Mouse (Mus musculus) stomach, embryonic 14.5 days (tissue): ENCODE data around the gene Mycl. TPM values are rescaled to one million over a fixed set of nuclear protein-coding genes. Genes with fewer than 3 reads are reported as not detected.

ENCODE experiments used
- ATAC-seq: fragments of 200-750 bp; cut with Nextera tagmentation; 2 replicates; pipeline ENCODE4 v1.8.0; 2017; ENCODE audit warnings: low read depth, moderate TSS enrichment; ENCODE audit not compliant: insufficient number of reproducible peaks, insufficient read depth, low FRiP score
- H3K27ac ChIP-seq: fragments of 300-500 bp; sonication (generic); 2 replicates; pipeline ENCODE4 v1.5.1; 2014; ENCODE audit warnings: mild to moderate bottlenecking, low read length, moderate library complexity, mixed read lengths
- H3K27me3 ChIP-seq: fragments of 300-500 bp; sonication (generic); 2 replicates; pipeline ENCODE4 v1.6.1; 2014; ENCODE audit warnings: low read length, control low read depth, mixed read lengths; ENCODE audit not compliant: control insufficient read depth, insufficient read depth
- H3K36me3 ChIP-seq: fragments of 300-500 bp; sonication (generic); 2 replicates; pipeline ENCODE4 v1.6.1; 2014; ENCODE audit warnings: mild to moderate bottlenecking, control low read depth, low read length, moderate library complexity, mixed read lengths; ENCODE audit not compliant: control insufficient read depth, insufficient read depth
- H3K4me1 ChIP-seq: fragments of 300-500 bp; sonication (generic); 2 replicates; pipeline ENCODE4 v1.6.1; 2014; ENCODE audit warnings: low read length, control low read depth, mixed read lengths; ENCODE audit not compliant: control insufficient read depth, insufficient read depth
- H3K4me2 ChIP-seq: fragments of 300-500 bp; sonication (generic); replicated peaks from 2 replicates; pipeline ENCODE4 v1.6.1; 2014; ENCODE audit warnings: low read depth, low read length, control low read depth
- H3K4me3 ChIP-seq: fragments of 300-500 bp; sonication (generic); 2 replicates; pipeline ENCODE4 v1.5.1; 2014; ENCODE audit warnings: low read depth, low read length, control low read depth
- H3K9ac ChIP-seq: fragments of 300-500 bp; sonication (generic); replicated peaks from 2 replicates; pipeline ENCODE4 v1.6.1; 2014; ENCODE audit warnings: low read depth, mild to moderate bottlenecking, control low read depth, low read length, moderate library complexity, mixed read lengths
- H3K9me3 ChIP-seq: fragments of 300-500 bp; sonication (generic); 2 replicates; pipeline ENCODE4 v1.6.1; 2016; ENCODE audit warnings: low read depth, low read length, control low read depth; ENCODE audit not compliant: control insufficient read depth
- WGBS: fragments of 180-500 bp; shearing (Covaris S2); extraction: QIAGEN DNeasy Blood & Tissue Kit; methylation state at CpG from one replicate; pipeline ENCODE4 v1.1.7; 2014; 5-methylcytosine and 5-hydroxymethylcytosine counted together
- polyA plus RNA-seq: library from polyadenylated mRNA; unstranded; fragments of >200 nt; fragmentation: Nextera tagmentation; extraction: Ambion mirVana; gene quantifications from 2 replicates; pipeline ENCODE4 v1.2.1, GENCODE M21; 2014

Gene Mycl
- polyA plus RNA-seq, 1 experiment from 2014 or later = 26.9 TPM

GRCm38 (mm10) chr4:122974976-122975520 lies 20.4 kb upstream of the Mycl start:
- H3K4me1 ChIP-seq = no peaks in the 10 kb centered on the region
- H3K36me3 ChIP-seq = no peaks in the 10 kb centered on the region
- no peak overlapping the region for H3K4me3 ChIP-seq
- H3K27me3 ChIP-seq = no peaks in the 10 kb centered on the region
- WGBS = 81% methylated on average over 5 of the region's 5 CpGs
- H3K4me2 ChIP-seq = no peak overlapping the region
- H3K9me3 ChIP-seq = no peaks in the 10 kb centered on the region
- H3K9ac ChIP-seq = no peak overlapping the region
- H3K27ac ChIP-seq = no peak overlapping the region
- ATAC-seq = no peak

- Histone ChIP-seq H3K9ac (no peak overlapping the region), H3K4me3 (no peak overlapping the region), H3K9me3 (no peaks in the 10 kb centered on the region), H3K36me3 (no peaks in the 10 kb centered on the region), H3K27ac (no peak overlapping the region), H3K4me2 (no peak overlapping the region), H3K27me3 (no peaks in the 10 kb centered on the region), H3K4me1 (0 out of 2 replicates have a peak, but pooled peaks cover 1% of the 10 kb centered on the region)
- WGBS = 76% methylated on average over 4 of the region's 4 CpGs
- ATAC-seq = no peak
These were observed 18.6 kb upstream of the Mycl start for GRCm38 (mm10) chr4:122976885-122977284.

GRCm38 (mm10) chr4:122978850-122979249 lies 16.6 kb upstream of the Mycl start:
- no peaks in the 10 kb centered on the region for H3K36me3 ChIP-seq
- H3K27me3 ChIP-seq = peaks cover 5% of the 10 kb centered on the region; the same call in 1 of the 2 replicates
- no peak overlapping the region for H3K4me2 ChIP-seq
- no peak overlapping the region for H3K9ac ChIP-seq
- H3K27ac ChIP-seq = no peak overlapping the region
- H3K4me3 ChIP-seq = no peak overlapping the region
- WGBS = 70% methylated on average over 2 of the region's 2 CpGs
- 0 out of 2 replicates have a peak, but pooled peaks cover 3% of the 10 kb centered on the region for H3K4me1 ChIP-seq
- H3K9me3 ChIP-seq = no peaks in the 10 kb centered on the region
- no peak for ATAC-seq

- Histone ChIP-seq H3K9me3 (no peaks in the 10 kb centered on the region), H3K4me2 (no peak overlapping the region), H3K4me1 (0 out of 2 replicates have a peak, but pooled peaks cover 3% of the 10 kb centered on the region), H3K4me3 (no peak overlapping the region), H3K9ac (no peak overlapping the region), H3K27ac (no peak overlapping the region), H3K27me3 (peaks cover 9% of the 10 kb centered on the region; the same call in 1 of the 2 replicates), H3K36me3 (no peaks in the 10 kb centered on the region)
- 75% methylated on average over 3 of the region's 3 CpGs for WGBS
- ATAC-seq = no peak
These were observed 15.6 kb upstream of the Mycl start for GRCm38 (mm10) chr4:122979826-122980225.

- H3K4me1 ChIP-seq = 0 out of 2 replicates have a peak, but pooled peaks cover 3% of the 10 kb centered on the region
- H3K4me3 ChIP-seq = no peak overlapping the region
- no peaks in the 10 kb centered on the region for H3K9me3 ChIP-seq
- 66% methylated on average over 2 of the region's 2 CpGs for WGBS
- peaks cover 9% of the 10 kb centered on the region; the same call in 1 of the 2 replicates for H3K27me3 ChIP-seq
- ATAC-seq = no peak
- no peak overlapping the region for H3K27ac ChIP-seq
- H3K4me2 ChIP-seq = no peak overlapping the region
- no peak overlapping the region for H3K9ac ChIP-seq
- no peaks in the 10 kb centered on the region for H3K36me3 ChIP-seq
These were observed 14.8 kb upstream of the Mycl start for GRCm38 (mm10) chr4:122980684-122981083.

- Histone ChIP-seq H3K9me3 (no peaks in the 10 kb centered on the region), H3K9ac (no peak overlapping the region), H3K27ac (no peak overlapping the region), H3K36me3 (no peaks in the 10 kb centered on the region), H3K4me3 (no peak overlapping the region), H3K4me2 (no peak overlapping the region), H3K27me3 (peaks cover 9% of the 10 kb centered on the region; the same call in 1 of the 2 replicates), H3K4me1 (0 out of 2 replicates have a peak, but pooled peaks cover 3% of the 10 kb centered on the region)
- no peak for ATAC-seq
- 77% methylated on average over 7 of the region's 7 CpGs for WGBS
These were observed 14.2 kb upstream of the Mycl start for GRCm38 (mm10) chr4:122981238-122981637.

GRCm38 (mm10) chr4:122981930-122982329 lies 13.5 kb upstream of the Mycl start:
- H3K4me3 ChIP-seq = no peak overlapping the region
- 0 out of 2 replicates have a peak, but pooled peaks cover 3% of the 10 kb centered on the region for H3K4me1 ChIP-seq
- no peak for ATAC-seq
- peaks cover 9% of the 10 kb centered on the region; the same call in 1 of the 2 replicates for H3K27me3 ChIP-seq
- WGBS = 53% methylated on average over 3 of the region's 3 CpGs
- no peaks in the 10 kb centered on the region for H3K9me3 ChIP-seq
- H3K4me2 ChIP-seq = no peak overlapping the region
- H3K36me3 ChIP-seq = no peaks in the 10 kb centered on the region
- H3K9ac ChIP-seq = no peak overlapping the region
- no peak overlapping the region for H3K27ac ChIP-seq

GRCm38 (mm10) chr4:122982537-122982936 lies 12.9 kb upstream of the Mycl start:
- no peak overlapping the region for H3K4me2 ChIP-seq
- H3K27ac ChIP-seq = no peak overlapping the region
- H3K4me1 ChIP-seq = 0 out of 2 replicates have a peak, but pooled peaks cover 3% of the 10 kb centered on the region
- no peaks in the 10 kb centered on the region for H3K9me3 ChIP-seq
- no peaks in the 10 kb centered on the region for H3K36me3 ChIP-seq
- no peak for ATAC-seq
- H3K4me3 ChIP-seq = no peak overlapping the region
- no peak overlapping the region for H3K9ac ChIP-seq
- 78% methylated on average over 3 of the region's 3 CpGs for WGBS
- peaks cover 9% of the 10 kb centered on the region; the same call in 1 of the 2 replicates for H3K27me3 ChIP-seq
